Mouse (Mus musculus): Measurements from ENCODE around the gene Tekt4.

Tekt4 gene

GRCm38 (mm10) chr17:25433223-25433616 is 21.2 kb upstream of the Tekt4 start:
- no peak for DNase-seq (ENCODE audit: low spot score)

GRCm38 (mm10) chr17:25433617-25434606 is 20.5 kb upstream of the Tekt4 start, which contains the start of gene Cacna1h:
Cacna1h (minus strand) TSS chr17:25433783.
- DNase-seq (ENCODE audit: low spot score): peak; percentile 77

- DNase-seq (ENCODE audit: low spot score): no peak
Measured at GRCm38 (mm10) chr17:25441417-25441816, 13.0 kb upstream of the Tekt4 start.

GRCm38 (mm10) chr17:25442889-25443288 is 11.5 kb upstream of the Tekt4 start:
- no peak for DNase-seq (ENCODE audit: low spot score)

- no peak for DNase-seq (ENCODE audit: low spot score)
Measured at GRCm38 (mm10) chr17:25445074-25445473, 9.3 kb upstream of the Tekt4 start.

GRCm38 (mm10) chr17:25445841-25446240 is 8.6 kb upstream of the Tekt4 start:
- no peak for DNase-seq (ENCODE audit: low spot score)

- no peak for DNase-seq (ENCODE audit: low spot score)
Measured at GRCm38 (mm10) chr17:25447865-25448264, 6.5 kb upstream of the Tekt4 start.

GRCm38 (mm10) chr17:25450329-25450728 is 4.1 kb upstream of the Tekt4 start:
- no peak for DNase-seq (ENCODE audit: low spot score)

- DNase-seq (ENCODE audit: low spot score): no peak
Measured at GRCm38 (mm10) chr17:25452246-25452965, 2.0 kb upstream of the Tekt4 start.

GRCm38 (mm10) chr17:25456540-25456939 is 2.1 kb downstream of the Tekt4 start:
- DNase-seq (ENCODE audit: low spot score): no peak

GRCm38 (mm10) chr17:25462236-25462875 is 7.9 kb downstream of the Tekt4 start:
- peak; percentile 28 for DNase-seq (ENCODE audit: low spot score)

- DNase-seq (ENCODE audit: low spot score): no peak
Measured at GRCm38 (mm10) chr17:25463326-25463945, 9.0 kb downstream of the Tekt4 start.

- no peak for DNase-seq (ENCODE audit: low spot score)
Measured at GRCm38 (mm10) chr17:25464091-25464490, 9.7 kb downstream of the Tekt4 start.

GRCm38 (mm10) chr17:25466257-25466656 is 11.8 kb downstream of the Tekt4 start:
- DNase-seq (ENCODE audit: low spot score): no peak

- DNase-seq (ENCODE audit: low spot score): no peak
Measured at GRCm38 (mm10) chr17:25467781-25468180, 13.4 kb downstream of the Tekt4 start.

GRCm38 (mm10) chr17:25468301-25468700 is 13.9 kb downstream of the Tekt4 start:
- DNase-seq (ENCODE audit: low spot score): no peak

- DNase-seq (ENCODE audit: low spot score): peak; percentile 88
Measured at GRCm38 (mm10) chr17:25469798-25470197, 15.4 kb downstream of the Tekt4 start.

- peak; percentile 72 for DNase-seq (ENCODE audit: low spot score)
Measured at GRCm38 (mm10) chr17:25471418-25471817, 17.0 kb downstream of the Tekt4 start.

GRCm38 (mm10) chr17:25472044-25472443 is 17.6 kb downstream of the Tekt4 start:
- DNase-seq (ENCODE audit: low spot score): no peak

- DNase-seq (ENCODE audit: low spot score): peak; percentile 90
Measured at GRCm38 (mm10) chr17:25474330-25475077, 20.1 kb downstream of the Tekt4 start.
